Mouse (Mus musculus) splenic B cell, adult 2 months (primary cell): ENCODE measurements around the gene 9130409I23Rik.
A peak's percentile ranks its signal among the peaks of the same experiment; 100 is the strongest.

Experiments used
- DNase-seq: peaks from one replicate; pipeline ENCODE4 v3.0.0-alpha.2; 2011; ENCODE audit warnings: low read depth, low spot score
- H3K27me3 ChIP-seq: 2 replicates; pipeline ENCODE4 v1.6.1; 2012; ENCODE audit warnings: mild to moderate bottlenecking, low read length, moderate library complexity, mixed read lengths; ENCODE audit not compliant: control insufficient read depth, poor library complexity, insufficient read depth, severe bottlenecking
- H3K36me3 ChIP-seq: 2 replicates; pipeline ENCODE4 v1.6.1; 2012; ENCODE audit warnings: mild to moderate bottlenecking, low read length, moderate library complexity, mixed read lengths; ENCODE audit not compliant: control insufficient read depth, poor library complexity, insufficient read depth, severe bottlenecking

Gene 9130409I23Rik

DNA sequence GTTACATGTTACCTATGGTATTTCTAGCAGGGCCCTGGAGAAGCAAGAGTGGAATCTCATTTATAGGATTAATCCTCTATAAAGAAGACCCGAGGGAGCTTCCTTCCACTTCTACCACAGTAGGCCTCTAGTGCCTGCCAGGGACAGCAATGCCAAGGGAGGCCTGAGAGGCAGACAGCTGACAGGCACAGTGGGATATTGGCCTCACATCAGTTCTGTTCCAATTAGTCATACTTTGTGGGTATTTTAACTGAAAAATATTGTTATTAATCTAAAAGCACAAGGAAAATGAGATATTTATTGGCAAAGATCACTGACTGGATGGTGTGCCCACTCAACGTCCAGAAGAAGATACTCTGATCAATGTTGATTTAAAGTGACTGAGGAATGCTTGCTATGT lies 13.0 kb downstream of the 9130409I23Rik start:
- Histone ChIP-seq H3K36me3 (no peaks in the 10 kb centered on the region), H3K27me3 (no peaks in the 10 kb centered on the region)
- DNase-seq = no peak

DNA sequence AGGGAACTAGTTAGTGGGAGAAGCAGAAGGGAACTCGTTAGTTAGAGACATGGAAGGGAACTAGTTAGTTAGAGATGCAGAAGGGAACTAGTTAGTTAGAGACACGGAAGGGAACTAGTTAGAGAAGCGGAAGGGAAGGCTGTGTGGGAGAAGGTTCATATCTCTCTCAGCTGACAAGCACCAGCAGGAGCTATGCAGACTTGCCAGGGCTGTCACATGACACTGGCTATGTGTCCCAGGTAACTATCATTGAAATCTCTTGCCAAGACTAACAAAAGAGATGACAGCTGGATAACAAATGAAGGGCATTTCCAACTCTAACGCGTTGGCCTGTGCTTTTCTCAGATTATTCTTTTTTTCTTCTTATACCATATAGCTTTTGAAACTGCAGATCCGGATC lies 13.6 kb downstream of the 9130409I23Rik start:
- no peak for DNase-seq
- H3K36me3 ChIP-seq = no peaks in the 10 kb centered on the region
- no peaks in the 10 kb centered on the region for H3K27me3 ChIP-seq

DNA sequence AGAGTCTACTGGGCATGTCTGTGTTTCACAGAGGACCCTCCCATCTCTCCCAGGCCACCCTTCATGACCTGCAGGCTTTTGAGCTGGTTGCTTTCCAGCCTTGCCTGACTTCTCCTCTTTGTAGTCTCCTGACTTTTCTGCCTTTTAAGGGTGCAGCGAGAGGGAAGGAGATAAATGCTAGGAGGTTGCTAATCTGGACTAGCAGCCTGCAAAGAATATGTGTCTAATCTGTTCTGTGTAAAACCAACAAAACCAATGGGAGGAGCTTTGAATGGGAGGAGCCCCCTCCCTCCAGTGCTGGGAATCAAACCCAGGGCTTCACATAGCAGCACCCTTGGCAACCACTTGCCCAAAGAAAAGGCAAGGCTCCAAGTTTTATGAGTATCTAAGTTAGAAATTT lies 17.3 kb downstream of the 9130409I23Rik start:
- Histone ChIP-seq H3K27me3 (no peaks in the 10 kb centered on the region), H3K36me3 (no peaks in the 10 kb centered on the region)
- no peak for DNase-seq

DNA sequence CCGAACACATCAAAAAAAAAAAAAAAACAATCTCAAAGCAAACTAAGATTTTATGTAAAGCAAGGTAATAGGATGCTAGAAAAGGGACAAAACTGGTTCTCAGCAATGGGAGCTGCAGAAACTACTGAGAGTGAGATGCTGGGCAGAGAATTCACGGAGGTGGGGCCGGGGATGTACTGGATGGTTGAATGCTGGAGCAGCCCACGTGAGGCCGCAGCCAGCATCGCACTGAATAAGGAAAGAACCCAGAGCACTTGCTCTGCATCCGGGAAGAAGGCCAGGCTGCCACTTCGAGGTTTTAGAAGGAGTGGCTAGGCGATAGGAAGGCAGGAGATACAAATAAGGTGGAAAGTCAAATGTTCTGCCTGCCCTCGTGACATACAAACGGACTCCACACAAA lies 18.6 kb downstream of the 9130409I23Rik start:
- no peak for DNase-seq
- H3K27me3 ChIP-seq = no peaks in the 10 kb centered on the region
- no peaks in the 10 kb centered on the region for H3K36me3 ChIP-seq

DNA sequence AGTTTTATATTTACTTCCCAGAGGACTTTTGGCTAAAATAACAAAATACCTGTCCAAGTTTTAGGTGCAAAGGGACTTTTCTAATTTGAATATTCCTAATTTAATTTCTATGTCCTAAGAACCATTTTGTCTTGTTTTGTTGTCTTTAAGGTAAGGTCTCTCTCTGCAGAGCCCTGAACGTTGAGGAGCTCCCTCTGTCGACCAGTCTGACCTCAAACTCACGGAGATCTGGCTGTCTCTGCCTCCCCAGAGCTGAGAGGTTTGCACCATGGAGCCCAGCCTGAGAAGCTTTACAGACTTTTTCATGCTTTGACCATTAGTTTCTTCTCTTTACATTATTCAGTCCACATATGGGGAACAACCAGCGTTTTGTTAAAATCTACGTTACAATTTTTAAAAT lies 22.0 kb downstream of the 9130409I23Rik start:
- H3K27me3 ChIP-seq = no peaks in the 10 kb centered on the region
- no peaks in the 10 kb centered on the region for H3K36me3 ChIP-seq
- DNase-seq = peak; percentile 15

DNA sequence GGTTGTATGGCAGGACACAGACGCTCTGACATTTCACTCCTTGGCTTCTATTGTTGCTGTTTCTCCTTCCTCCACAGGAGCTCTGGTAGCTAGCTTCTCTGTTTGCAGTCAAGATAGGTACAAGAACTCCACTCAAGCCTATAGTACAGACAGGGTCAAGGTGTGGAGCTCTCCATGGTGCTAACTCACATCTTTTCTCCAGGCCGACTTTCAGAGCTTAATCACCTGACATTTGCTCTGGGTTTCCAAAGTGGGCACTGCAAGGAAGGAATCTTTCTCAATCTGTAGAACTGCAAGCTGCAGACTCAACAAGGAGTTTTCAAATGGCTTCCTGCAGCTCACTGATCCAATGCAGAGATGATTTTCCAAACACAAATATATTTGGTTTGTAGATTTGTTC lies 33.0 kb downstream of the 9130409I23Rik start:
- Histone ChIP-seq H3K36me3 (no peaks in the 10 kb centered on the region), H3K27me3 (no peaks in the 10 kb centered on the region)
- DNase-seq = no peak

DNA sequence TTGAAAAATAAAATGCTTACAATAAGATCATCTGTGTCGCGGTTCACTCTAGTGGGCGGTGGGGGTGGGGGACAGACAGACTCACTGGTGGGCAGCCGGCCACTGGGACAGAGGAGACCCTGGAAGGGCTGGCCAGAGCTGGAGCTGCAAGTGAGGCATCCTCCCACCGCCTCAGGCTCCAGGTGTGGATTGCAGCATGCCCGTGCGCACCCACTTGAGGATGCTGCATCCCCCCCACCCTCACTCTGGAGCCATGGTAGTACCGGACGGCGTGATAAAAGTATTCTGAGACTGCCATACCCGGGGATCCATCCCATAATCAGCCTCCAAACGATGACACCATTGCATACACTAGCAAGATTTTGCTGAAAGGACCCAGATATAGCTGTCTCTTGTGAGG lies 39.0 kb downstream of the 9130409I23Rik start:
- no peak for DNase-seq
- Histone ChIP-seq H3K27me3 (no peaks in the 10 kb centered on the region), H3K36me3 (peaks cover 12% of the 10 kb centered on the region)
